Mouse (Mus musculus) liver, embryonic 14.5 days (tissue): ENCODE data around the gene 2010315B03Rik.

ENCODE experiments used
- CTCF ChIP-seq: IDR thresholded peaks from 2 replicates; pipeline ENCODE4 v1.5.1; 2016; ENCODE audit warnings: antibody characterized with exemption, low read depth, control low read depth
- EP300 ChIP-seq: IDR thresholded peaks from 2 replicates; pipeline ENCODE4 v1.6.1; 2016; ENCODE audit warnings: antibody characterized with exemption, low read depth

- TF ChIP-seq CTCF (no peak), EP300 (no peak)
Observed at GRCm38 (mm10) chr9:124312171-124313142, at the start of gene 2010315B03Rik.
